Mouse (Mus musculus): ENCODE results near the gene Arfgap3.
"Not testable (repeated sequence)": the region's sequence is repeated elsewhere in the genome, so short reads cannot be mapped to it uniquely, and the experiment has no call there.

Arfgap3 gene

GRCm38 (mm10) chr15:83349954-83350711 is at the start of gene Arfgap3:
Gene Arfgap3 (minus strand): TSS chr15:83350247.
- DNase-seq: peak; percentile 92

GRCm38 (mm10) chr15:83392722-83393121 is 42.7 kb upstream of the Arfgap3 start:
- DNase-seq: no peak

DNA sequence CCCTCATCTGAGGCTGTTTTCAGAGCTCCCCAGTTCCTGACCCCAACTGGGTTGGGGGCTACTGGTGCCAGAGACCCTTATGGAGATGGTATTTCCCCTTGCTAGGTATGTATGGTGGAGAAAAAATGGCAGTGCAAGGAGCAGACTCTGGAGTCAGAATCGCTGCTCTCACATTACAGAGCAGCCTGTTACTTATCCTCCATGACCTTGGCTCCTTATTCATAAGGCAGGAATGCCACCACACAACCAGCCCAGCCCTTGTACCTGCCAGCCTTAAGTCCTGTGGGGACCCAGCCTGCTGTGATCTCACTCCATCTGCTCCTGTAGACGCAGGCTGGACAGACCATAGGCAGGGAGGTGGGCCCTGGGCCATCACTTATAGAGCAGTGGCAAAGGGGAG is 37.9 kb upstream of the Arfgap3 start:
- DNase-seq: no peak

GRCm38 (mm10) chr15:83383633-83384032 is 33.6 kb upstream of the Arfgap3 start:
- no peak for DNase-seq

DNA sequence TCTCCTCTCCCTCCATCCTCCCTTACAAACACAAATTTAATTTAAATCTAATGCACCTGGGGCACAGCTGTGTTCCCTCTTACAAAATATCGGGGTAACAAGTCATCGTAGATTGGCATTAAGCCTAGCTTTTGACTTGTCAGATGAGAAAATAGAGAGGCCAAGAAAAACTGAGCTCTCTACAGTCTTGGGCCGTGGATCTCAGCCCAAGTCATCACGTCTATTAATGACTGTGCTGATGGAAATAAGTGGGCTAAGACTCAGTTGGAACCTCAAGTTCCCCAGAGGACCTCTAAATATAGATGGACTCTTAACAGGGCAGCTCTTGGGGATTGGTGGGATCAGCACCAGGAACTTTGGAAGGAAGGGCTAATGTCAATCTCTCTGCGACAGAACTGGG is 33.1 kb upstream of the Arfgap3 start:
- no peak for DNase-seq

- no peak for DNase-seq
These were observed 32.4 kb upstream of the Arfgap3 start for GRCm38 (mm10) chr15:83382467-83382866.

DNA sequence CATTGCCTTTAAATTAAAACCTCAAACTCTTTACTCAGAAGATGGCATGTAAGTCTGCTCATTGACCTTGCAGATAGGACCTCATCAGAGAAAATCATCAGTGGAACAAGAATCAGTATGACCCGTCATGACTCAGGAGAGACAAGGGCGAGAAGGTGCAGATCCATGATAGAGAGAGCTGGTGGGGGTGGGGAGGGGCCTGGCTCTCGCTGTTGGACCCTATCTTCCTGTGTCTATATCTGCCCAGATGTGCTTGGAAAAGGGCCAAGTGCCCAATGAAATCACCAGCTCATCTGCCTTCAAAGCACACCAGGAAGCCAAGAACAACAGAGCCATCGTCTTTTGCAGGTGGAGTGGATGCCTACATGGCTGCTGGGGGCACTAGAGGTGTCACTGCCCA is 27.1 kb upstream of the Arfgap3 start:
- DNase-seq: no peak

DNA sequence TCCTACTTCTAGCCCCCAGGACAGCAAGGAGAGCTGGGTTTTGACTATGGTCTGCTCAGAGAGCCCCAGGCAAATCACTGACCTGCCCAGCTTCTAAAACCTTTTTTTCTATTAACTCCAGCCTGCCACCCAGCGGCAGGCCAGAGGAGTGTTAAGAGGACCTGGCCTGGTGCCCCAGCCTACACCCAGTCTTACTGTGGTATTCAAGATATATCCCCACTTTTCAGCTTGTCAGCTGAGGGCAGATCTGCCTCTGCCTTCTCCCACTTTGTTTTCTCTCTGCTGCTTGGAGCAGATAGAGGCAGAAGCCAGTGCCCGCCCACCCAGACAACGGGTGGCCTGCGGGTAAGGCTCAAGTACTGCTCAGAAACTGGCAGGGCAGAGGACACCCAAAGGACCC is 25.1 kb upstream of the Arfgap3 start:
- peak; percentile 13 for DNase-seq

DNA sequence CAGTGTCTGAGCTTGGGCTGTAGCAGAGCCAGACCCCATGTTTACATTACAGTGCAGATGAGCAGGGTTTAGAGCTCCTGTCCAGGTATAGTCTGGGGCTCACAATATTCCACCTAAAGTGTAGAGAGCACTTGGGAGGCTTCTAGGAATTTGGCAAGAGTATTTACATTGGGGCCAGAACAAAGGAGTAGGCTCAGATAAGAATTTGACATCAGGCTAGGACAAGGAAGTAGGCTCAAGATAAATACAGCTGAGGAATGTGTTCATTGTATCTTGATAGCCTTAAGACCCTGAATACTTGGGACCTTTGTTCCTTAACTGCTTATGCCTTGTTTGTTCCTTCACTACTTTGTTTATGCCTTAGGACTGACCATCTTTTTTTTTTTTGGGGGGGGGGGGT is 24.0 kb upstream of the Arfgap3 start:
- DNase-seq: no peak

- not testable (repeated sequence) for DNase-seq
These were observed 18.7 kb upstream of the Arfgap3 start for GRCm38 (mm10) chr15:83368702-83369101.

GRCm38 (mm10) chr15:83368261-83368660 is 18.2 kb upstream of the Arfgap3 start:
- no peak for DNase-seq

GRCm38 (mm10) chr15:83366933-83367552 is 17.0 kb upstream of the Arfgap3 start:
- DNase-seq: peak; percentile 41

- DNase-seq: no peak
These were observed 15.7 kb upstream of the Arfgap3 start for GRCm38 (mm10) chr15:83365697-83366096.

DNA sequence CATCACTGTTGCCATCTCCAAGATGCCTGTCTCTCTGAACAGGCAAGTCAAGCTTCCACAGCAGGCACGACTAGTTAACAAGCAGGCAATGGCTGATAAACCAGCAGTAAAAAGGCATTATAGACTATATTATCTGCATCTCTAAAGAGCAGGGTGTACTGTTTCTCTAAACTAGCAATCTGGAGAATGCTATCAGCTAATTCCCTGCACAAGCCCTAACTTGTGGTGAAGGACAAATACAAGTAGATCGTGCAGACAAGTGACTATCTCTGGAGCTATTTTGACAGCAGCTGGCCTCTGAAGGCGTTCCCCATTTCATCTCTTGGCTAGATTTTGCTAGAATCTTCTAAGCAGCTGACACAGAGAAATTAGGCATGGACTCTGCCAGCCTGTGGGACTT is 14.1 kb upstream of the Arfgap3 start:
- no peak for DNase-seq

- not testable (repeated sequence) for DNase-seq
These were observed 12.8 kb upstream of the Arfgap3 start for GRCm38 (mm10) chr15:83362813-83363212.

DNA sequence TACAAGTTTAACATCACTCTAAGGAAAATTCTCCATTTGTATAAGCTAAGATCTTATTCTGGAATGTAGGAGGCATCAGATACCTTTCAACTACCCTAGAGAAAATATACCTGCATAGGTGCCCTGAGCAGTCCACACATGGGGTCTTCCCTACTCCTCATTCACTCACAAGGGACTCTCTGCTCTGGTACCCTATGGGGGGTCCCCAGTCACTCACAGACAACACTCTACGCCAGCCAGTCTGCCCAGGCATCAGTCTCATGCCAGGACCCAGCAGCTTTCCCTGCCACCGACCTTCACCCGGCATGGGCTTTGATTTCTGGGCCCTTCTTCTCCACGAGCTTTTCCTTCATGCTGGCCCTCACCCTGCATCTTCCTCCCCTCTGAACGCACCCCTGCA is 10.9 kb upstream of the Arfgap3 start:
- DNase-seq: not testable (repeated sequence)

DNA sequence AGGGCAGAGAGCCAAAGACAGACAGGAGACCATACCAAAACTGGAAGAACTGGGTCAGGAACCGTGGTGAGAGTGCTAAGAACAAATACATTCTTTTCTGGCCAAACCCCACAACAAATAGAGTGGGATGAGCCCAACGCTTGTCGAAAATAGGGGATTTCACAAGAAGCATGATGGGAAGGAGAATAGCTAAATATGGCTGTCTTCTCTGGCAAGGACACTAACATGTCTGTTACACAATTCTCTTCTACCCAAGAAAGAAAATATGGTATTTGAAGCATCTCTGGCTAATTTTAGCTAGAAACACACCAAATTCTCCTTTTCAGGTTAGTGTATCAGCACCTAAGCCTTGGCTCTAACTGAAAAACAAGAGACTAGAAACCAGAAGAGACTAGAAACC is 10.1 kb upstream of the Arfgap3 start:
- no peak for DNase-seq

- no peak for DNase-seq
These were observed 8.4 kb upstream of the Arfgap3 start for GRCm38 (mm10) chr15:83358476-83358875.

DNA sequence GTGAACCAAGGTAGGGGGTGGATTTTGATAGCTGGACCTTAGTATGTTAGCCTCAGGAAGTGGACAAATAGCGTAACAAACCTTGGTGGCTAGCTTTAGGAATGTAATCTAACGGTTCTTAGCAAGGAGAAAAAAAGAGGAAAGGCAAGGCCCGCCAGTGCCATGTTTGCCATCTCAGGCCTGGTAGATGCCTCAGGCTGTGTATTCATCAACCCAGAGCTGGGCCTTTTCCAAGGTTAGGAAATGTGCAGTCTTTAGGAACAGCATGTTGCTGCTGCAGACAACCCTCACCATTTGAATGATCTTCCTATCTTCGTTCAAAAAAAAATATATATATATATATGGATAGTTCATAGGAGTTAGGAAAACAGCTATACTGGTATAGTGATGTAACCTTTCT is 1.5 kb upstream of the Arfgap3 start:
- DNase-seq: no peak

GRCm38 (mm10) chr15:83350859-83351258 is 812 bp upstream of the Arfgap3 start:
- no peak for DNase-seq

DNA sequence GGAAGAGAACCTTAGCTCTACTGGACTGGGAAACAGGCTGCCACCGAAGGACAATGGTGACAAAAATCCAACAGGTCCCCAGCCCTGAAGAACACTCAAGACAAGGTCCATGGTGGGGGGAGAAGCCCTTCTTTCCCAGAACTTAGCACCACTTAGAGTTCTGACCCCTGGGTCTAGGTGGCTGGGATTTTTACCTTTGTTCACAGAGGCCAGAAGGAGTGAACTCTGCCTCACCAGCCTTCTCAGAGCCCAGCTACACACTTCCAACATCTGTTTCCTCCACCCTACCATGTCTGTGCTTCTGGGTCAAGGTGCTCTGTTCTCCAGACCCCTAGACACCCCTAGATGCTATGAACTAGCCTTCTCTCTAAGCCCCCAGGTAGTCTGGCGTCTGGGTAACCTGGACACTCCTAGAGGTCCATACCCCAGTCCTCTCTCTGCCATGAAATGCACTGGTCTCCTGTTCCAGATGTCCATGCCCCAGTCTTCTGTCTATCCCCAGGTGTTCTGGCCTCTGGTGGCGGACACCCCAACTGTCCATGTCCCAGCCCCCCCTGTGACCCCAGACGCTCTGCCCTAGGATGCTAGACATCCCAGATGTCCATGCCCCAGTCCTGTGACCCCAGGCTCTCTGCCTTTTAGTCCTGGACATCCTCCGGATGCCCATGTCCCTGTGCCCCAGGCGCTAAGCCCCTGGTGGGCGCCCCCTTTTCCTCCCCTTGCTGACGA is 658 bp downstream of the Arfgap3 start:
- no peak for DNase-seq

DNA sequence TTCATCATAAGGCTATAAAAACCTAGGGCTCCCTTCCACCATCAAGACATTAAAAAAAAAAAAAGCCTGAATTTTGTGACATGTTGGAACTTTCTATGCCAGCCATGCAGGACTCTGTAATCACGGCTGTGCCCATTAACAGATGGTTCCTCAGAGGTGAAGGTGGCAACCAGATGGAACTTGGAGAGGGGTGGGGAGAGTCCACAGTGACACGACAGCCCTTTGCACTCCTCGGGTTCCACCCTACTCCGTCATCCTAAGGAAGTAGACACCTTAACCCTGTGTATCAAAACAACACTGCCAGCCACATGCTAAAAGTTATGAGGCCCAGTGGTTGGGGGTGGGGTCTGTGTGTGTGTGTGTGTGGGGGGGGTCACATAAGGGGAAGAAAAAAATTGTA is 1.3 kb downstream of the Arfgap3 start:
- DNase-seq: no peak

- no peak for DNase-seq
These were observed 4.0 kb downstream of the Arfgap3 start for GRCm38 (mm10) chr15:83345898-83346529.

- no peak for DNase-seq
These were observed 5.1 kb downstream of the Arfgap3 start for GRCm38 (mm10) chr15:83344956-83345355.
